Mouse (Mus musculus): ENCODE results near the gene Krt79.

The Krt79 gene

DNA sequence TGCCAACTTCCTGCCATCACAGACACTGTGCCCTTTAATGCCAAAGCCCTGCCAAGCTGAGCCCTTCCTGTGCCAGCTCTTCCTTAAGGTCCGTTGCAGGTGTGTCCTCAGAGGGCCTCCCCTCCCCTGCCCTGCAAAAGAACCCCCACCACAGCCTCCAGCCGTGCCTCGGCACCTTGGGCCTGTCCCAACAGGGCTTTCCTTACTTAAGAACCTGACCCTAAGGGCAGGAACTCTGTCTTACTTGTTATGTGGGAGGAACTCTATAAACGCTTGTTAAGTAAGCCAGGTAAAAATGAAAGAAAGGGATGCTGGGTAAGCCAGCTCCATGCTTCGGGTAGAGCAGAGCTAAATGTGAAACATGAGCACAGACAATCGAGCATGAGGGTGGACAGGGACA lies 7.1 kb downstream of the Krt79 start:
- DNase-seq (ENCODE audit: low spot score in 2 of 2), result no peak

DNA sequence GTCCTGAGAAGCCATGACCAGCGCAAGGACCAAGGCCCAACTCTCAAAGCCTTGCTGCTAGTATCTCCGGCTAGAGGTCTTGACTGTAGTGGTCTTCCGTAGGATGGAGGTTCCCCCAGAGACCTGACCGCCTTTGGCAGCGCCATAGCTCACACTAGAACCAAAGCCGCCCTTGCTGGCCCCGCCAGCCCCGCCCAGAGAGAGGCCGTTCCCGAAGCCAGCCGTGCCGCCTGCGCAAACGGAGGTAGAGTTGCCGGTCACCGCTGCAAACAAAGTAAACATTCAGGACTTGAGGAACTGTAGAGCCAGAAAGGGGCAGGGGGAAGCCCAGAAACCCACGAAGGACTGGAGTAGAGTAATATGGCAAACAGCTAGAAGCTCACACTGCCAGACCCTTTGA lies 10.5 kb downstream of the Krt79 start:
- DNase-seq (ENCODE audit: low spot score in 2 of 2), result no peak

DNA sequence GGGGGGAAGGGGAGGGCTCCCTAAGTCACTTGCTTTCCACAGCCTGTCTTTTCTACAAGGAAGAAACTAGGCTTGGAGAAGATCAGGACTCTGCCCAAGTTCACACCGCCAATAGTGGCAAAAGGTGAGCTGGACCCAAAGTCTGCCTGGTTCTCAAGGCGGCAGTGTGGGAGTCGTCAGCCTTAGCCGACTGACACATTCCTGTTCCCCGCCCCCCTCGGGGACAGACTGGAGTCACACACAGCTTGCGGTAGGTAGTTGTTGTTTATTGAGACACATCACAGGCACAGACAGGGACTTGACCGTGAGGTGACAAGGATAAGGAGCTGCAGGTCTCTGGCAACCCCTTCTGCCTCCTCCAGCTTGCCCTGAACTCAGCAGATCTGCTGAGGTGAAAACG lies 11.0 kb downstream of the Krt79 start:
- DNase-seq (ENCODE audit: low spot score in 2 of 2), result no peak

DNA sequence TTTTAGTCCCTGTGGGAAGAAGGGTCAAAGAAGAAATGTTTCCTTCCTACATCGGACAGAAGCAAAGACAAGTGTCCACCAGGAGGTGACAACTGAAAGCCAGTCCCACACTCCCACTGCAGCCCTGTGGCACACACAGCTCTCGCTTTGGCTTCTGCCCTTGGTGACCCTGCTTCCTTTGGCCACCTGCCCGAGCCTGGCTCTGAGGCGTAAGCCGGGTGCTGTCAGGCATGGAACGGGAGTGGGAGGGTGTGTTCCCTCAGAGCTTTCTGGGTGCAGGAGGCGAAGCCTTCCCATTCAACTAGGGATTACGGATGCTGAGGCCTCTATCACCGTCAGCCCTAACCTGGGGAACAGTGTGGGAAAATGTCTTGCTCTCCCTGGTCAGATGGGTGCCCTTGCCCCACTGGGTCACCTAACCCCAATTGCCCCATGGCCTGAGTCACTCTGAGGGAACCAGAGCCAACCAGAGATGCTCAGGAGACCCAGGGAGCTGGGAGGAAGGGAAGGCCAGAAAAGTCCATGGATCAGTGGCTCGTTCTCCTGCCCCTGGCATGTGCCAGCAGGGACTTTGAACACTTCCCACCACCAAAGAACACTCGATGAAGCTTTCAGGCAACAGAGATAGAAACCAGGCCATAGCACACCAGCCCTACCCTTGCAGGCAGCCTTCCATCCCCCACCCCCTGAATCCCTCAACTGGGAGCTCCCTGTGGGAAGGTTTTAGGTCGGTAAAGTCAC lies 12.6 kb downstream of the Krt79 start:
- DNase-seq (ENCODE audit: low spot score in 2 of 2), result no peak

DNA sequence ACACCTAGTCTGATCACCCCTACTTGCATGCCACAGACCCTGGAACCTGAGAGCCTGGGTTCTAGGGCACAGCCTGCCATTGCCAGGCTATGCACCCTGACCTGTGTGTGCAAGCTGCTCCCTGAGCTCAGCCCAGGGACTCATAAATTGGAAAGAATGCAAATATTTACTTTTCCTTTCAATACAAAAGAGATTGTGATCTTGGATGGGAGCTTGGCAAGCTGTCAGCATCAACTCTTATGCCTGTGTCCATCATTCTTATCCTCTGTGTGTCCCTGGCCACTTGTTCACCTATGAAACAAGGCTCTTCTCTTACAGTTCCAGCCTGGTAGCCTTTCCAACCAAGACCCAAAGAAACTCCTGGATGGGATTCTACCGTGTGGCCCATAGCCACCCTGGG lies 15.1 kb downstream of the Krt79 start:
- no peak for DNase-seq (ENCODE audit: low spot score in 2 of 2)

DNA sequence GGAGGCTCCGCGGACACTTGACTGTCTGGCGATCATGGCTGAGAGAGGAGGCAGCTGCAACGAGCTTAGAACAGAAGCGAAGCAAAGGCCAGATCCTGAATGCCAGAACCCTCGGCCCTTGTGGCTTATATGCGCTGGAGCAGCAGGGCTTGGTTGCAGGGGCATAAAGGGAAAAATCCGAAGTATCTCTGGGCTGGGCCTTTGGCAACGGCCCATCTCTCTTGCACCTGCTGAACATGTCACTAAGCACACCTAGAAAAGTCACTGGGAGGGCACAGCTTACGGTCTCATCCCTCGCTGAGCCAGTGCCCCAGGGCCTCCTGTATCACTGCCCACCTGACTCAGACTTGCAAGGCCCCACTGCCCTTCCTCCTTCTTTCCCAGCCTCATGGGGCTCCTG lies 15.5 kb downstream of the Krt79 start, which contains the start of gene Krt4:
Krt4 (minus strand) TSS at position 101 of the 400 bp plus-strand sequence.
- DNase-seq (ENCODE audit: low spot score in 2 of 2), result no peak

DNA sequence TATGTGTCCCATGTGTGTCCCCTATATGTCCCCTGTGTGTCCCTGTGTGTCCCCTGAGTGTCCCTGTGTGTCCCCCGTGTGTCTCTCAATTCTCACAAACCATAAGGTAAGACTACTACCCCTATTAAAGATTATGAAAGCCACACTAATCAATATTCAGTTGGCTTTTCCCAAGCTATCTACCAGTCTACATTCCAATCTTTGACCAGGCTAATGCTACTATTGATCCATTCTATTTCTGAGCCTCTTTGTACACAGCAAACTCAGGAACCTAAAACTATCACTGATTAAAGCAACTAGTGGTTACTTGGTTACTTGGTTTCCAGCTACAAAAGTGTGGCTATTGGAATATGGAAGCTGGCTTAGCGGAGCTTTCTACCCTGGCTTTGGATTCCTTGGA lies 17.8 kb downstream of the Krt79 start:
- DNase-seq (ENCODE audit: low spot score in 2 of 2), result no peak

DNA sequence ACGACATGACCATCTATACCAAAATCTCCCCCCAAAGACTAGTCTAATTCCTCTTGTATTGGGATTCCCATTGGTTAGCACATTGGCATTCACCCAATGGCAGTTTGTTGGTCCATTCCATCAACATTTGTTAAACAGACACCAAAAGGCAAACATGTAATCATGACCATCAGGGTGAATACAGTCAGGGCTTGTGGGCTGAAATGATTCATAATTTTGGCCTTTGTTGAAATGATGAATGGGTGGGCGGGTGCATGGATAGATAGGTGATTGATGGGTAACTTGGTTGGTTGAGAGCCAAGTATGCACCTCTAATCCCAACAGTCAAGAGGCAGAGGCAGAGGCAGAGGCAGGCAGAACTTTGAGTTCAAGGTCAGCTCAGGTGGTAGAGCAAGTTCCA lies 24.1 kb downstream of the Krt79 start:
- no peak for DNase-seq (ENCODE audit: low spot score in 2 of 2)

DNA sequence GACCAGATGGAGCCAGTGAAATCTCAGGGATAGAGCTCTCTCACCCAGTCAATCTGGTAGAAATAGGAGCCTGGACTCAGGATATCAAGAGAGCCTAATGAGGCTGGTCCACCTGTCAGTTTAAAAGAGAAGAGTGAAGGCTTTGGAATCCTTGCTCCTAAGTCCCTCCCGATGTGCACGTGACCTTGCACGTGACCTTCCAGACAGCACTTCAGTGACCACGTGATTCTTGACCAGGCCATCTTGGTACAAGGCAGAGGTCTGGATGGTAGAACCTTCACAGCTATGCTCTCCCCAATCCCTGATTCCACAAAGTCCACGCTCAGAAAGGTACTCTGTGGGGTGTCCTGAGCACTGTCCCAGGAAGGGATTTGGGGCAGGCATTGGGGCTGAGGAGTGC lies 35.3 kb downstream of the Krt79 start:
- no peak for DNase-seq (ENCODE audit: low spot score in 2 of 2)

DNA sequence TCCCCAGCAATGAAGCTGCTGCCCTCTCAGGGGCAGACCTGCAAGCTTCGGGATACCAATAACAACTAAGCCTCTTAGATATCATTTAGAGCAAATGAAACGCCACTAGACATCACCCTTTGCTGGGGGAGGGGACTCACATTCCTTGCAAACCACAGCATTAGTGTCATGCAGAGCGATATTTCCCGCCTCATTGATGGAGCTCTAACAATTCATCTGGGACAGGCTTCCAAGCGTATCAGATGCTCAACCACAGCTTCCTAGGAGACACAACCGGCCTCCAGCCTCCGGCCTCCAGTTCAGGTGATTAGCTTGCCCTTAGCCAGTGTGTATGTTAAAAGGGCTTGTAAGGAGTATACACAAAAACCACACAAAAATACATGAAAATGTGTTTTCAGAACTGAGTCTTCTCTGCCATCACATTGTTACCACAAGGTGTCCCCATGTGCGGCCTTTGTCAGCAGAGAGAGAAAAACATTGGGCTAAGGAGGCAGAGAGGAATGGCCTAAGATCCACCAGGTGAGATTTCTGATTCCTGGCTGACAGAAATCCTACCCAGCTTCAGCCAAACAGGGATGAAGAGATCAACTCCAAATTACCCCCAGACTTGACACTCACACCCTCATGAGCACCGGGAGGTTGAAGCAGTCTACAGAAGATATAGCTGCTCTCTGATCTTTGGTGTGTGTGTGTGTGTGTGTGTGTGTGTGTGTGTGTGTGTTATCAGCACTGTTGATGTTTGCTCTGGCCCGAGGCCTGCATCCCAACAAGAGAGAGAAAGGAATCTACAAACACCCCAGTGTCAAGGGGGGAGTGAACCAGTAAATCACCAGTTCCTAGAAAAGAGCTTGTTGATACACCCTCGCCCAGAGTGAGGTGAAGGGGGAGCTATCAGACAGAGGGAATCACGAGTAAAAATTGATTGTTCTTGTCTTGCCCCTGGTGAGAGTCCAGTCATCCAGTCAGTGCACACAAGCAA lies 37.7 kb downstream of the Krt79 start:
- DNase-seq (ENCODE audit: low spot score in 2 of 2), result no peak

DNA sequence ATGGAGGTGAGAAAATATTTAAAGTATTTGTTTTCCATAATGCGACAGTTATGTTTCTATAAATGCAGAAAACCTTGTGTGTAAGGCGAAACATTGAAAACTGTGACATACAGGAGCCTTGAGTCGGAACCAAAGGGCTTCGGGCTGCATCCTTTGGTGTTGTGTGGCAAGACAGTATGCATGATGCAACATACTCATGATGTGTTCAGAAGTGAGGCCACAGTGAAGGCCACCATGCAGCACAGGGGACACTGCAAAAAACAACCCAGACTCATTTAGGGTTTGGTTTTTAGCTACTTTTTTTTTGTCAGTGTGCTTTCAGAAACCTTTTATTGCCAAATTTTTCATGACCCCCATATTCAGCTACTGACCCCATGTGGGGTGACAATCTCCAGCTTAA lies 44.9 kb downstream of the Krt79 start:
- DNase-seq (ENCODE audit: low spot score in 2 of 2), result no peak

DNA sequence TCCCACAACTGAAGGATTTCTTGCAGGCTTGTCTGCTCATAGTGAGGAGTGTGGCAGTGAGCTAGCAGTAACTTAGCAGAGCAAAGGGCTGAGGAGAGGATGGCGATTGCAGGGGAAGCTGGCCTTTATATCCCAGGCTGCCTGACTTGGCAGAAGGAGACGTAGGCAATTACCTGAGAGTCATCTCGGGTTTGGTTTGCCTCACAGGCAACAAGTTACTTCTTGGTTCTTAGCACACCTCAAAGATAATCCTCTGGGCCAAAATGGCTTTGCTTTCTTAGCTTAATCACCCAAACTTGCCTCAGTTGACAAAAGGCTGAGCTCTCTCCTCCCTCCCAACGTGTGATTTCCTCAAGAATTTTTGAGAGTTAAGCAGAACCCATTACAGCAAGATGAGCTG lies 47.3 kb downstream of the Krt79 start, which contains the start of gene Krt76:
Krt76 (minus strand) TSS at position 101 of the 400 bp plus-strand sequence.
- no peak for DNase-seq (ENCODE audit: low spot score in 2 of 2)

DNA sequence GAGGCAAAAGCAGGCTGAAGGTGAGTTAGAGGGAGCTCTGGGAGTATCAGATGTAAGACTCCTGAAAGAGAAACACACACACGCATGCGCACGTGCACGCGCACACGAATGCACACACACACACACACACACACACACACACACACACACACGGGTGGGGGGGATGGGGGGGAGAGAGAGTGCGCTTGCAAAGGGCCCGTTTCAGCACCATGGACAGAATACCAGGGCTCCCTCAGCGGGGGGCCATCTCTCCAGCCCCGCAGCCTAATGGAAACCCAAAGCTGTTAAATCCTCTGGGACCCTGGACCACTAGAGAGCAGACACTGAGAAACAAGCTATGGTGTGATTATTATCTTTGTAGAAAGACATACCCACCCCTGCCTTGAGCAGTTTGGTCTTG lies 60.3 kb downstream of the Krt79 start:
- no peak for DNase-seq (ENCODE audit: low spot score in 2 of 2)

All from spleen, postnatal 36 days (tissue).